Mouse (Mus musculus): ENCODE results near the gene Coq7.

The Coq7 gene

DNA sequence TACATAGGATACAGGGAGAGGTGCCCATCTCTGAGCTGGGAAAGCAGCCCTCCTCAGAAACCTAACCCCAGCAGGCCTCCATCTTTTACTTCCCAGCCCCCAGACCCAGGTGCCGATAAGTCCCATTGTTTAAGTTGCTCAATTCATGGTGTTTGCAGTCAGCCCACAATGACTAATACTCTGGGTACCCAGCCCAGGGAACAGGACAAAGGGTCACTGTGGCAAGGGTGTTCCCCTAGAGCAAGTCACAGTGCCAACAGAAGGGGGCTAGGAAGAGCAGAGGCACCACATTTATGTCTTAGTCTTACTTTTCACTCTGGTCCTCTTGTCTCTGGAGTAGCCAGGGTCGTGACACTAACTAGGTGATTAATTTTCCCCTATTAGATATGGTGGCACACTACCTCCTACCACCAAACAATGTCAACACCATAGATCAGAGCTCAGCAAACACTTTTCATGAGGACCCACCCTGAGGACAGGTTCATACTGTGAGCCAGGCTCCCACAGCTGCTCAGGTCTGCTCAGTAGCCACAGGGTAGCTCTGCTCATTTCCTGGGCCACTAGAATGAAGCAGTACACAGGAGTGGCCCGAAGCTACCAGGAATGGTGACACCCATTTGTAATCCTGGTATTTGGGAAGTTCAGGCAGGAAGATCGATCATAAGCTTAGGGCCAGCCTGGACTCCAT, 38.1 kb downstream of the Coq7 start:
- DNase-seq (ENCODE audit: low read depth, low spot score): peak; percentile 43

DNA sequence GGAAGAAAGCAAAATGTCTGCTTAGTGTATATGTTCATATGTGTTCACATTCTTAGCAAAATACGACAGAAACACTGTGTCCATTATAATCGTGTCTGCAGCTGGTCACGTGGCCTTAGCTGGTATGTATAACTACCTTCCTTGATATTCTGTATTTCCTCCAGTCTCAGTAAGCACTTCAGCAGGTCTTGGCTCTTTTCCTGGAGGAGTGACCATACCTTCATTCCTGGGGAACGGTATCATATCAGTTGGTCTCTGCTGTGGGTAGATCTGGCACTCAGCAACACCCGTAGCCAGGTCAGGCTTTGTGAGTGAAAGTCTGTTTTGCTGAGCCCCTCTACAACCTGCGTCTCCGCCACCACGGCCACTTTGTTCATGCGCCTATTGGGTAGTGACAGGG, 39.3 kb downstream of the Coq7 start:
- peak; percentile 71 for DNase-seq (ENCODE audit: low read depth, low spot score)

DNA sequence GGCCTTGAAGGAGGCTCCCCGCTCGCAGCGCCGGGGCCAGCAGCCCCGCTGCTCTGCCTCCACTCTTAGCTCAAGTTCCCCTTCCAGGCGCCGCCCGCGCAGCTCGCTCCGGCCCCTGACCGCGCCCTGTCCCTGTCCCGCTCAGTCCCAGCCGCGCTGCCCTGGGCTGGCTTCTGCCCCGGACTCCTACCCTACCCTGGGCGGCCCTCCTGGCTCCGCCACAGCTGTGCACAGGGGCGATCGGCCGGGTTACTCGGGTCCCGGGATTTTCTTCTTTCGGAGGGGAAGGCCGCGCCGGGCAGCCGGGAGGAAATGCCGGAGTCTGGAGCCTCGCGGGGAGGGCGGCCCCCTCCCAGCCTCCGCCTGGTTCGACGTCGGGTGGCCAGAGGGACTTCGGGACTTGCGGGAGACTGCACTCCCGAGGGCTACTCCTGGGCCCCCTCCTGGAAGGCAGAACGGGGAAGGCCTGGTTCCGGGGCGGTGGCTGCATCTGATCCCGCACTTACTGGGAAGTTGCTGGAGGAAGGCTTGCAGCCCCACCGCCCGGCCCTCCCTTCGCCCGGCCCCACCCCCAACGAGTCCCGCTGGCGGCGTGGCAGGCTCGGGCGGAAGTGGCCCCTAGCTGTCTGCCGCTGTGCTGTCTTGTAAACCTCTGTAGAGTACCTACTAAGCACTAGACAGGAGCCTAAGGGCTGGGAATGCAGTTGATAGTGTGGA, 41.6 kb downstream of the Coq7 start, which contains the start of gene Itpripl2:
Gene Itpripl2, minus strand, starts transcription at position 545 of the 717 bp plus-strand sequence.
- peak; percentile 77 for DNase-seq (ENCODE audit: low read depth, low spot score)

- peak; percentile 51 for DNase-seq (ENCODE audit: low read depth, low spot score)
Observed at GRCm38 (mm10) chr7:118490666-118491430, 42.3 kb downstream of the Coq7 start.

DNA sequence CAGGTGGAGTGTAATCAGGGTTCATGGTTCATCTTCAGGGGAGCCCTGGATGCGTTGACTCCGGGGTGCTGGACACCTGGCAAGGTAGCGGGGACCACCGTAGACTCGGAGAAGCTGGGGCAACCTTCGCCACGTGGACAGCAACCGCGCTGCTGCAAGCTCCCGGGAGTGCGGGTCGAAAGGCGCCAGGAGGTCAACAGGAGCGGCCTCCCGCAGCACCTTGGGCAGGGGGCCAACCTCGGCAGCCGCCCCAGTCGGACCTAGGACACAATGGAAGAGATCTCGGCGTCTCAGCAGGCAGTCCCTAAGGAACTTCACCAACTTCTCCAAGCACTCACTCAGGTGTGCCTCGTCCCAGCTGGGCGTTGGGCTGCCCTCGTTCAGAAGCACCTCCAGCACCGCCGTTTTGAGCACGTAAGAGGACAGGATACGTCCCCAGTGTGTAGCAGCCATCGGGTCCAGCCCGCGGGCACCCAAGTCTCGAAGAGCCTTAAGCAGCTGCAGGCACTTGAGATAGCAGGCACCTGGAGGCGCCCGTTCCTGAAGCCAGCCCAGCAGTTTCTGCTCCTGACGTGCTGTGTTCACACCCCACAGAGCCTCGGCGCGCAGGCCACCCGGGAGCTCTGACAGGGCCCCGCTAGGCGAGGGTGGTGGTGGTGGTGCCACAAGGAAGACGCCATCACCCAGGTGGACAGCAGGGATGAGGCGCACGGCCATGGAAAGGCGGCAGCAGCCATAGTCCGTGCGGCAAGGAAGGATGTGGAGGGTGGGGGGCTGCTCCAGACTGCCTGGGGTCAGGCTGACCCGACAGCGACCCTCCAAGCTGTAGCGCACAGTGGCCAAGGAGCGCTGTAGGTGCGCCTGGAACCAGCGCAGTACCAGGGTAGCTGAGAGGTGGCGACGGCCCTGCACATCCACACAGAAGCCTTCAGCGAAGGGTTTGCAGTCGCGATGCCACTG, 43.2 kb downstream of the Coq7 start:
- peak; percentile 39 for DNase-seq (ENCODE audit: low read depth, low spot score)

GRCm38 (mm10) chr7:118488060-118488664, 45.0 kb downstream of the Coq7 start:
- peak; percentile 65 for DNase-seq (ENCODE audit: low read depth, low spot score)

GRCm38 (mm10) chr7:118486917-118487316, 46.2 kb downstream of the Coq7 start:
- DNase-seq (ENCODE audit: low read depth, low spot score): peak; percentile 65

DNA sequence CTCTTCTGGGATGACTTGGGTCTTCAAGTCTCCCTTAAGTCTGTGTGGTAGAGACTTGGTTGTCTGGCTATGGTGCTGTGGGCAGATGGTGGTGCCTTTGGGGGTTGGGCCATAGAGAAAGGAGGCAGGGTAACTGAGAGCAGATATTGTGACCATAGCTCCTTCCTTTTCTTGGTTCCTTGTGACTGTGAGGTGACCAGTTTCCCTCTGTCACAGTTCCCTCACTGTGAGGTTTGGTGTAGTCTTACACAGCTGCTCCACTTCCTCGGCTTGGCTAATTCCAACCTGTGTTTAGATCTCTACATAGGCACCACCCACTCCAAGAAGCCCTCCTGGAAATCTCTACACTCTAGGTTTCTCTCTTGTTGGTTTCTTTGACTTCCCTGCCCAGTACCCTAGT, 49.2 kb downstream of the Coq7 start:
- no peak for DNase-seq (ENCODE audit: low read depth, low spot score)

DNA sequence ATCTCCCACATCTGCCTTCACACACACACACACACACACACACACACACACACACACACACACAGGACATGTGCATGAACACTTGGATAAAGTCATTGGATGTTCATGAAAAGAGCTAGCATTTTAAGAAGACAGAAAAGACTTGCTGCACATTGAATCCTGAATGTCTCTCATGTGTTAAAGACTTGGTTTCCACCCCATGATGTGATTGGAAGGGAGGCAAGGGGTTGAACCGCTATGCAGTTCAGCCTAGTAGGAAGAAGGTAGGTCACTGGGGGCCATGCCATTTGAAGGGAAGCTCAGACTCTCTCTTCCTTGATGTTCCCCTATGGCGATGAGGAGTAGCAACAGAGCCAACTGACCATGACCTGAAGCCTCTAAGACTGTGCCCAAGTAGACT, 51.2 kb downstream of the Coq7 start:
- no peak for DNase-seq (ENCODE audit: low read depth, low spot score)

DNA sequence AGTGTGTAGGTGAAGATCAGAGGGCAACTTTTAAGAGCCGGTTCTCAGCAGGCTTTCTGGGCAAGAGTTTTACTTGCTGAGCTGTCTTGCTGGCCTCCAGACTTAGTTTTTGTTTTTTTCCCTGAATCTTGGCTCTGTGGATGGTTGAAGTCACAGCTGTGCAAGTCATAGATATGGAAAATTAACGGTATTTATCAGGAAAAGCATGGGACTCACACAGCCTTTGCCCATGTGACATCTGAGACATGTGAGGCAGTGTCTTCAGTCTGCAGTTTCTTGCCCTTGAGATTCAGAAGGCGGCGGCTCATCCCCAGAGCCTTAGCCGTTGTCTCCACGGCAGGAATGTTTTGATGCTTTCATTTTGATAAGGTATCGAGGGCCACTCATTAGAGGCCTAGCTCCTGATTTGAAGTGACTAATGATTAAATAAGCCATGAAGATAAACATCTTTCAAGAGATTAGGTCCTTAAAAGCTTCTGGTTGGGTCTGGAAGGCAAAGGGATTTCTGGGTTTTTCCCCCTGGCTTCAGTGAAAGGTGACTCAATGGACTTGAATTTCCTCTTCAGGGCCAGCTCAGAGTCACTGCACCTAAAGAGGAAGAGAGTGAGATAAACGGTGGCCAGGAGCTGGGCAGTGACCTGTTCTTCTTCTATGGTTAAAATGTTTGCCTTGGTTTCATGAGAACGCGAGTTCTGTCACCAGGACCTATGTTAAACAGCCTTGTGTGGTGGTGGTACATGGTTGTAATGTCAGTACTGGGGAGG, 51.9 kb downstream of the Coq7 start:
- DNase-seq (ENCODE audit: low read depth, low spot score): peak; percentile 70

DNA sequence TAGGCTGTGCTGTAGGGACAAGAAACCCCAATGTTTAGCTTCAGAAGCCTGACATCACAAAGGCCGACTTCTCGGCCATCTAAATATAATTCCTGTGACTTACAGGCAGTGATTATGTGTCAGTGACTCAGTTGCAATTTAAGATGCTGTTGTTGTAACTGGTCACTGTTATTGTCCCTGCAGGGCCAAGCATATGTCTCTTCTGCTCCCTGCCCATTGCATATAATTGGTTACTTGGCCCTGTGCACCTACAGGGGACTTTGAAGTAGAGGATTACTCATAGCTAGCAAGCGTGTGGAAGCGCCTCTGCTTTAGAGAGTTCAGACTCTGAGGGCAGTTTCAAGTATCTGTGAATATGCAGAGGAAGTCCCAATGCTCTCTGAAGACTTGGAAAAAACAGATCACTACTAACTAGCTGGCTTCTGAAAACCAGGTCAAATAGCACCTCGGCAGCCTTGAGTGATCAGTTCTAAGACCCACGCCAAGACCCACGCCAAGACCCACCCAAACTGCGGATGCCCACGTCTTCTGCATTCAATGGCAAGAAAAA, 52.9 kb downstream of the Coq7 start:
- peak; percentile 63 for DNase-seq (ENCODE audit: low read depth, low spot score)

DNA sequence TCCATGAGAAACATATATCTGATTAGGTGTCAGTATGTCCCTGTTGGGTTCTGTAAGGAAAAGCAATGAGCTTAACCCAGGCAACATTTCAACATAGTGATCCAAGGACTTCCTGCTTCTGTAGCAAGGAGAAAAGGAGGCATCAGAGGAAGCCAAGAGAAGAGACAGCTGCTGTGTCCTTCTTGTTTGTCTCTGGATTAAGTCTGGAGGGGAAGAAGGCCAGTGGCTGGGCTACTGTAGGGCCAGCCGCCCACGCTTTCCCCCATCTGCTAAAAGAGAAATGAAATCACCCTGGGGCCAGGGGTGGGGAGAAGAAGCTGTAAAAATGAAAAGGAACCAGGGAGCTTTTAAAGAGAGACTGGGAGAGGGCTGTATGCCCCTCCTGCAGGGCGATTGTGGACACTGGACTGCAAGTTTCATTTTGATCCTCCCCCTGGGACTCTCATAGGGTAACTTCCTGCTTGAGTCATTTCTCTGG, 54.3 kb downstream of the Coq7 start:
- peak; percentile 83 for DNase-seq (ENCODE audit: low read depth, low spot score)

GRCm38 (mm10) chr7:118476428-118476827, 56.7 kb downstream of the Coq7 start:
- DNase-seq (ENCODE audit: low read depth, low spot score): peak; percentile 57

- peak; percentile 86 for DNase-seq (ENCODE audit: low read depth, low spot score)
Observed at GRCm38 (mm10) chr7:118475008-118475705, 58.0 kb downstream of the Coq7 start.

- DNase-seq (ENCODE audit: low read depth, low spot score): no peak
Observed at GRCm38 (mm10) chr7:118472886-118473285, 60.3 kb downstream of the Coq7 start.

GRCm38 (mm10) chr7:118468060-118468459, 65.1 kb downstream of the Coq7 start:
- DNase-seq (ENCODE audit: low read depth, low spot score): no peak

- no peak for DNase-seq (ENCODE audit: low read depth, low spot score)
Observed at GRCm38 (mm10) chr7:118464432-118464831, 68.7 kb downstream of the Coq7 start.

GRCm38 (mm10) chr7:118462818-118463762, 70.1 kb downstream of the Coq7 start:
- DNase-seq (ENCODE audit: low read depth, low spot score): peak; percentile 77

All from 3T3-L1 (cell line).